Mouse (Mus musculus) MEL (cell line): ENCODE data around the gene Cyb5r2. TPM values are rescaled to one million over a fixed set of nuclear protein-coding genes. Genes with fewer than 3 reads are reported as not detected.

Experiments
- DNase-seq: peaks from one replicate; pipeline ENCODE4 v3.0.0; 2011; ENCODE audit warnings: low read depth, low spot score
- H3K27ac ChIP-seq: 2 replicates; pipeline ENCODE4 v1.5.1; 2012; ENCODE audit warnings: low read depth, mild to moderate bottlenecking, control low read depth, low read length, moderate library complexity; ENCODE audit not compliant: control insufficient read depth
- H3K27me3 ChIP-seq, 2 experiments: fragments of 150-350 bp in 1 of 2; sonication (generic) in 1 of 2; 2 replicates each; pipeline ENCODE4 v1.6.1; 2012; ENCODE audit warnings: low read length in 2 of 2, mild to moderate bottlenecking in 2 of 2, improper control_type of control experiment in 1 of 2, moderate library complexity in 1 of 2; ENCODE audit not compliant: insufficient read depth in 2 of 2, control insufficient read depth in 1 of 2
- H3K36me3 ChIP-seq, 2 experiments: 2 replicates each; pipeline ENCODE4 v1.6.1; 2012 to 2014; ENCODE audit warnings: low read length in 2 of 2, improper control_type of control experiment in 1 of 2, inconsistent platforms in 1 of 2, mild to moderate bottlenecking in 1 of 2; ENCODE audit not compliant: insufficient read depth in 2 of 2, control insufficient read depth in 1 of 2
- H3K4me1 ChIP-seq, 2 experiments: fragments of 150-350 bp in 1 of 2; sonication (generic) in 1 of 2; 2 replicates each; pipeline ENCODE4 v1.6.1; 2012; ENCODE audit warnings: low read length in 2 of 2, improper control_type of control experiment in 1 of 2, mild to moderate bottlenecking in 1 of 2; ENCODE audit not compliant: insufficient read depth in 2 of 2, control insufficient read depth in 1 of 2
- H3K4me3 ChIP-seq, 2 experiments: fragments of 150-350 bp in 1 of 2; sonication (generic) in 1 of 2; 2 replicates each; pipeline ENCODE4 v1.5.1; 2012; ENCODE audit warnings: low read depth in 2 of 2, low read length in 2 of 2, mild to moderate bottlenecking in 2 of 2, moderate library complexity in 2 of 2, control low read depth in 1 of 2, improper control_type of control experiment in 1 of 2; ENCODE audit not compliant: control insufficient read depth in 1 of 2, insufficient read depth in 1 of 2
- H3K79me2 ChIP-seq: 2 replicates; pipeline ENCODE4 v1.6.1; 2012; ENCODE audit warnings: mild to moderate bottlenecking, low read length, moderate library complexity; ENCODE audit not compliant: control insufficient read depth, poor library complexity, insufficient read depth
- H3K9ac ChIP-seq: 2 replicates; pipeline ENCODE4 v1.6.1; 2012; ENCODE audit warnings: low read depth, mild to moderate bottlenecking, control low read depth, low read length, moderate library complexity; ENCODE audit not compliant: control insufficient read depth, poor library complexity, severe bottlenecking
- H3K9me3 ChIP-seq: fragments of 150-350 bp; sonication (generic); replicated peaks from 2 replicates; pipeline ENCODE4 v1.6.1; 2012; ENCODE audit warnings: mild to moderate bottlenecking, low read length, improper control_type of control experiment, moderate library complexity; ENCODE audit not compliant: insufficient read depth
- BHLHE40 ChIP-seq: IDR thresholded peaks from 2 replicates; pipeline ENCODE4 v1.6.1; 2012; ENCODE audit warnings: low read depth, mild to moderate bottlenecking, inconsistent platforms, low read length, improper control_type of control experiment, borderline replicate concordance
- CHD1 ChIP-seq: IDR thresholded peaks from 2 replicates; pipeline ENCODE4 v1.6.1; 2012; ENCODE audit warnings: low read depth, mild to moderate bottlenecking, inconsistent platforms, low read length, improper control_type of control experiment
- CTCF ChIP-seq, 3 experiments: IDR thresholded peaks in 2 of 3; conservative IDR thresholded peaks in 1 of 3; 2 replicates each; pipeline ENCODE4 v1.5.1; 2011 to 2012; ENCODE audit warnings: low read length in 3 of 3, low read depth in 2 of 3, mild to moderate bottlenecking in 2 of 3, improper control_type of control experiment in 1 of 3, inconsistent platforms in 1 of 3, mixed read lengths in 1 of 3, moderate library complexity in 1 of 3; ENCODE audit not compliant: control insufficient read depth in 1 of 3, insufficient read depth in 1 of 3, poor library complexity in 1 of 3, severe bottlenecking in 1 of 3
- E2F4 ChIP-seq: IDR thresholded peaks from 2 replicates; pipeline ENCODE4 v1.6.1; 2011; ENCODE audit warnings: low read depth, low read length, improper control_type of control experiment, borderline replicate concordance
- ETS1 ChIP-seq: IDR thresholded peaks from 2 replicates; pipeline ENCODE4 v1.6.1; 2012; ENCODE audit warnings: low read depth, mild to moderate bottlenecking, inconsistent platforms, low read length, improper control_type of control experiment, moderate library complexity
- GATA1 ChIP-seq: IDR thresholded peaks from 2 replicates; pipeline ENCODE4 v1.6.1; 2011; ENCODE audit warnings: low read depth, low read length, improper control_type of control experiment
- JUND ChIP-seq: IDR thresholded peaks from 2 replicates; pipeline ENCODE4 v1.6.1; 2011; ENCODE audit warnings: low read depth, mild to moderate bottlenecking, improper control_type of control experiment, low read length
- KAT2A ChIP-seq: conservative IDR thresholded peaks from 2 replicates; pipeline ENCODE4 v1.6.1; 2012; ENCODE audit warnings: low read depth, low read length, improper control_type of control experiment, inconsistent platforms
- MAFK ChIP-seq: IDR thresholded peaks from 2 replicates; pipeline ENCODE4 v1.6.1; 2011; ENCODE audit warnings: low read depth, mild to moderate bottlenecking, low read length, improper control_type of control experiment, borderline replicate concordance
- MAX ChIP-seq: IDR thresholded peaks from 2 replicates; pipeline ENCODE4 v1.6.1; 2011; ENCODE audit warnings: low read length, improper control_type of control experiment
- MEF2A ChIP-seq: IDR thresholded peaks from 2 replicates; pipeline ENCODE4 v1.6.1; 2014; ENCODE audit warnings: low read depth, mild to moderate bottlenecking, inconsistent platforms, low read length, improper control_type of control experiment; ENCODE audit not compliant: poor library complexity, insufficient replicate concordance, severe bottlenecking; ENCODE audit errors: extremely low read depth
- MYB ChIP-seq: IDR thresholded peaks from 2 replicates; pipeline ENCODE4 v1.6.1; 2011; ENCODE audit warnings: mild to moderate bottlenecking, low read depth, low read length, improper control_type of control experiment
- MYC ChIP-seq: IDR thresholded peaks from 2 replicates; pipeline ENCODE4 v1.6.1; 2011; ENCODE audit warnings: low read depth, mild to moderate bottlenecking, low read length, improper control_type of control experiment, moderate library complexity
- NRF1 ChIP-seq: IDR thresholded peaks from 2 replicates; pipeline ENCODE4 v1.6.1; 2014; ENCODE audit warnings: low read depth, mild to moderate bottlenecking, inconsistent platforms, low read length, improper control_type of control experiment, moderate library complexity; ENCODE audit not compliant: poor library complexity, insufficient read depth, severe bottlenecking
- POLR2AphosphoS5 ChIP-seq: IDR thresholded peaks from 2 replicates; pipeline ENCODE4 v1.6.1; 2012; ENCODE audit warnings: low read depth, borderline replicate concordance, mild to moderate bottlenecking, inconsistent platforms, low read length, moderate library complexity, mixed read lengths
- RAD21 ChIP-seq: IDR thresholded peaks from 2 replicates; pipeline ENCODE4 v1.6.1; 2011; ENCODE audit warnings: mild to moderate bottlenecking, low read depth, low read length, improper control_type of control experiment
- RCOR1 ChIP-seq: IDR thresholded peaks from 2 replicates; pipeline ENCODE4 v1.6.1; 2012; ENCODE audit warnings: low read depth, mild to moderate bottlenecking, inconsistent platforms, low read length, improper control_type of control experiment
- SIN3A ChIP-seq: IDR thresholded peaks from 2 replicates; pipeline ENCODE4 v1.6.1; 2012; ENCODE audit warnings: low read length, improper control_type of control experiment, inconsistent platforms
- TAL1 ChIP-seq: IDR thresholded peaks from 2 replicates; pipeline ENCODE4 v1.6.1; 2012; ENCODE audit warnings: mild to moderate bottlenecking, inconsistent platforms, low read length, moderate library complexity, mixed read lengths
- TBP ChIP-seq: IDR thresholded peaks from 2 replicates; pipeline ENCODE4 v1.8.0; 2011; ENCODE audit warnings: low read depth, low read length, improper control_type of control experiment
- TCF12 ChIP-seq: IDR thresholded peaks from 2 replicates; pipeline ENCODE4 v1.6.1; 2014; ENCODE audit warnings: low read depth, mild to moderate bottlenecking, inconsistent platforms, low read length, improper control_type of control experiment, moderate library complexity
- UBTF ChIP-seq: IDR thresholded peaks from 2 replicates; pipeline ENCODE4 v1.6.1; 2012; ENCODE audit warnings: low read depth, mild to moderate bottlenecking, inconsistent platforms, low read length, improper control_type of control experiment, moderate library complexity, borderline replicate concordance; ENCODE audit not compliant: insufficient read depth
- USF1 ChIP-seq: IDR thresholded peaks from 2 replicates; pipeline ENCODE4 v1.6.1; 2014; ENCODE audit warnings: low read depth, mild to moderate bottlenecking, inconsistent platforms, low read length, improper control_type of control experiment, moderate library complexity
- USF2 ChIP-seq, 2 experiments: IDR thresholded peaks; 2 replicates each; pipeline ENCODE4 v1.6.1; 2011 to 2012; ENCODE audit warnings: improper control_type of control experiment in 2 of 2, low read length in 2 of 2, borderline replicate concordance in 1 of 2, inconsistent platforms in 1 of 2, low read depth in 1 of 2, mild to moderate bottlenecking in 1 of 2; ENCODE audit not compliant: insufficient read depth in 1 of 2
- ZC3H11A ChIP-seq: IDR thresholded peaks from 2 replicates; pipeline ENCODE4 v1.6.1; 2012; ENCODE audit warnings: low read depth, mild to moderate bottlenecking, inconsistent platforms, low read length, improper control_type of control experiment
- ZKSCAN1 ChIP-seq: IDR thresholded peaks from 2 replicates; pipeline ENCODE4 v1.6.1; 2012; ENCODE audit warnings: low read depth, mild to moderate bottlenecking, inconsistent platforms, low read length, improper control_type of control experiment, moderate library complexity
- ZNF384 ChIP-seq: IDR thresholded peaks from 2 replicates; pipeline ENCODE4 v1.6.1; 2012; ENCODE audit warnings: low read depth, mild to moderate bottlenecking, inconsistent platforms, low read length, improper control_type of control experiment
- polyA plus RNA-seq, 2 experiments: library from polyadenylated mRNA; stranded (reverse) in 1 of 2; unstranded in 1 of 2; fragments of >175 nt in 1 of 2; fragments of >200 nt in 1 of 2; gene quantifications; 2 replicates each; pipeline versions ENCODE4 v1.2.1 to v1.2.4; 2012; ENCODE audit warnings: low replicate concordance in 2 of 2, low read depth in 1 of 2; ENCODE audit not compliant: insufficient read length in 2 of 2, insufficient read depth in 1 of 2, missing spikeins in 1 of 2
- total RNA-seq: library from RNA; depleted of rRNA; stranded (reverse); fragments of 300-350 nt; gene quantifications from 2 replicates; pipeline ENCODE4 v1.2.3, GENCODE M21; 2012; rRNA removed

Gene Cyb5r2
- total RNA-seq (not detected in 2 replicates), polyA plus RNA-seq (not detected)

DNA sequence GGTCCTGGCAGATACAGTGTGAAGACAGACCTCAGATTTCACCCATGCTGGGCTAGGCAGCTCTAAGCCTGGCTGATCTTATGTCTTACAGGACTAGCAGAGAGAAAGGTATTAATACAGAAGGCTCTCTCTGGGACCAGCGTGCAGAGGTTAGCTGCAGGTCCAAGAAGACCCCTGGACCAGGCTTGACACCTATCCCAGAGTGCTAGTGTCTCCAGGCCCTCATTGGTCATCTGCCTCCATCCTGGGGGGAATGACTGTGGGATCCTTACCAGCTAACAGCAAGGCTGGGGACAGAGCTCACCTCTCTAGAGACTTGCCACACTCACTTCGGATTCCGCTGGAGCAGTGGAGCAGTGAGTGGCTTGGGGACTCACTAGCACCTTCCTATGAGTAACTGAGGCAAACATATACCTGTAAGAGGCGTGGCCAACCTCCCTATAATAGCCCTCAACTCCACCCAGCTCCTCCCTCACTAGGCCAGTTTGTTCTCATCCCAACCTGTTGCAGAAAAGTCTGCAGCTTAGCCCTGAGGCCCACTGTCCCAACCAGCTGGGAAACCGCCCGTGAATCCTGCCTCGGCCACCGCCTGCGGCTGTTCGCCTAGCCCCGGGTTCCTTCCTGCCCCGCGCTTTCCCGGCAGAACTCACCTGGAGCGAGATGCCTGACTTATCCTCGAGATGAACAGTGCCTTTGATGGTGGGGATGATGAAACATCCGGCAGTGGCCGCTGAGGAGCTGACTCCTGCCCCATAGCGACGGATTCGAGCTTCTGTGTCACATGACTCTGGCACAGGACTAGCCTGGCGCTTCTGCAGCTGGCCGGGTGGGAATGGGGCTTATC, at the start of gene Cyb5r2:
Gene Cyb5r2, minus strand, starts transcription at position 725 of the 844 bp plus-strand sequence.
- Histone ChIP-seq H3K79me2 (no peaks in the 10 kb centered on the region), H3K27ac (no peak within 1 kb of the TSS), H3K4me3 (no peak within 1 kb of the TSS), H3K9me3 (no peaks in the 10 kb centered on the region), H3K9ac (no peak within 1 kb of the TSS), H3K36me3 (no peaks in the 10 kb centered on the region), H3K4me1 (no peaks in the 10 kb centered on the region), H3K27me3 (no peaks in the 10 kb centered on the region)
- TF ChIP-seq UBTF (no peak), NRF1 (no peak), ZKSCAN1 (no peak), USF2 (IDR thresholded peaks at IDR 0.05; ENCODE audit: borderline replicate concordance in 1 of 2, insufficient read depth in 1 of 2, low read depth in 1 of 2, low read length in 2 of 2) (no peak), MAFK (no peak), JUND (no peak), E2F4 (no peak), POLR2AphosphoS5 (no peak), BHLHE40 (no peak), MAX (no peak), TCF12 (no peak), SIN3A (no peak), MYB (no peak), KAT2A (no peak), ZNF384 (no peak), TAL1 (no peak), RCOR1 (no peak), MEF2A (no peak)
- DNase-seq = no peak

DNA sequence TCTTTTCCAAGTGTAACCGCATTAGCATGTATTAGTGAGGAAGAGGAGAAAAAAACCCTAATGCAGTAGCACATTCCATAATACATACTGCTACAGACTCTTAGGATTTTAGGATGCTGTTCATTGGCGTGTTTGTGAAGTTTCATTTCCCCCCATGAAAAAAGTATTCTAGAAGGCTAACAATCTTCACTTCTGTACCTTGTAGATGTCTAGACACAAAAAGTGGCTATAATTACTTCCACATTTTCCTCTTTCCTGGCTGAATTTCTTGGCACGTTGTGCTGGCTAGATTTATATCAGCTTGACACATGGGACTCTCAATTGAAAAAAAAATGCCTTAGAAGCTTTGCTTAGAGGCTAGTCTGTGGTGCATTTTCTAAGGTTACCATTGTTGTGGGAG, 44.3 kb upstream of the Cyb5r2 start:
- Histone ChIP-seq H3K27me3 (no peaks in the 10 kb centered on the region), H3K79me2 (no peaks in the 10 kb centered on the region), H3K27ac (no peak overlapping the region), H3K4me1 (no peaks in the 10 kb centered on the region), H3K9me3 (no peaks in the 10 kb centered on the region), H3K9ac (no peak overlapping the region), H3K36me3 (no peaks in the 10 kb centered on the region), H3K4me3 (no peak overlapping the region)
- no peak for TF ChIP-seq USF1
- no peak for TF ChIP-seq TCF12
- no peak for TF ChIP-seq RAD21
- no peak for TF ChIP-seq TBP
- TF ChIP-seq ZC3H11A = no peak
- TF ChIP-seq GATA1 = no peak
- no peak for TF ChIP-seq NRF1
- no peak for TF ChIP-seq ETS1
- no peak for TF ChIP-seq CHD1
- TF ChIP-seq CTCF (IDR thresholded peaks at IDR 0.05 in 2 of 3, conservative IDR thresholded peaks at IDR 0.05 in 1 of 3; ENCODE audit: control insufficient read depth in 1 of 3, insufficient read depth in 1 of 3, low read depth in 2 of 3, low read length in 3 of 3, poor library complexity in 1 of 3, severe bottlenecking in 1 of 3) = no peak
- TF ChIP-seq POLR2AphosphoS5 = no peak
- no peak for TF ChIP-seq ZKSCAN1
- TF ChIP-seq MYC = no peak
- TF ChIP-seq RCOR1 = no peak
- no peak for TF ChIP-seq UBTF
- DNase-seq = no peak
